Mouse (Mus musculus) forebrain, embryonic 13.5 days (tissue): ENCODE measurements around the gene Cplx3. TPM values are rescaled to one million over a fixed set of nuclear protein-coding genes. Genes with fewer than 3 reads are reported as not detected.

Experiments
- polyA plus RNA-seq: library from polyadenylated mRNA; unstranded; fragments of >200 nt; fragmentation: Nextera tagmentation; extraction: Ambion mirVana; gene quantifications from 2 replicates; pipeline ENCODE4 v1.2.1, GENCODE M21; 2015

The Cplx3 gene
- polyA plus RNA-seq, 1 experiment from 2014 or later, result not detected

Other genes with a start within 250 kb of the Cplx3 start
- 26.1 TPM in 2 replicates for gene Ppcdc, start 166.2 kb downstream of the Cplx3 start, polyA plus RNA-seq
- gene Scamp5, start 138.2 kb downstream of the Cplx3 start, polyA plus RNA-seq, result 52.2 and 62.1 TPM in 2 replicates
- gene Rpp25, start 102.3 kb downstream of the Cplx3 start, polyA plus RNA-seq, result 11.0 and 12.8 TPM in 2 replicates
- gene Cox5a, start 85.0 kb downstream of the Cplx3 start, polyA plus RNA-seq, result 775 and 903 TPM in 2 replicates
- gene Fam219b, start 68.8 kb downstream of the Cplx3 start, polyA plus RNA-seq, result 20.1 and 23.3 TPM in 2 replicates
- gene Mpi, start 53.5 kb downstream of the Cplx3 start, polyA plus RNA-seq, result 63.2 and 70.0 TPM in 2 replicates
- gene Scamp2, start 45.3 kb downstream of the Cplx3 start, polyA plus RNA-seq, result 56.5 and 63.9 TPM in 2 replicates
- gene Ulk3, start 16.8 kb downstream of the Cplx3 start, polyA plus RNA-seq, result 20.0 and 20.3 TPM in 2 replicates
- not detected in 2 replicates for gene Lman1l, start 14.5 kb upstream of the Cplx3 start, polyA plus RNA-seq
- gene Csk, start 47.4 kb upstream of the Cplx3 start, polyA plus RNA-seq, result 35.0 and 39.8 TPM in 2 replicates
- gene Cyp1a2, start 77.4 kb upstream of the Cplx3 start, polyA plus RNA-seq, result not detected in 2 replicates
- 0.06 TPM in 1 of 2 replicates, not detected in the other for gene Cyp1a1, start 81.6 kb upstream of the Cplx3 start, polyA plus RNA-seq
- gene Edc3, start 102.3 kb upstream of the Cplx3 start, polyA plus RNA-seq, result 36.0 and 41.5 TPM in 2 replicates
- gene Clk3, start 159.6 kb upstream of the Cplx3 start, polyA plus RNA-seq, result 90.5 and 91.0 TPM in 2 replicates
- 12.3 and 12.8 TPM in 2 replicates for gene Arid3b, start 230.5 kb upstream of the Cplx3 start, polyA plus RNA-seq